Mouse (Mus musculus): ENCODE measurements around the gene Kifc3.

DNA sequence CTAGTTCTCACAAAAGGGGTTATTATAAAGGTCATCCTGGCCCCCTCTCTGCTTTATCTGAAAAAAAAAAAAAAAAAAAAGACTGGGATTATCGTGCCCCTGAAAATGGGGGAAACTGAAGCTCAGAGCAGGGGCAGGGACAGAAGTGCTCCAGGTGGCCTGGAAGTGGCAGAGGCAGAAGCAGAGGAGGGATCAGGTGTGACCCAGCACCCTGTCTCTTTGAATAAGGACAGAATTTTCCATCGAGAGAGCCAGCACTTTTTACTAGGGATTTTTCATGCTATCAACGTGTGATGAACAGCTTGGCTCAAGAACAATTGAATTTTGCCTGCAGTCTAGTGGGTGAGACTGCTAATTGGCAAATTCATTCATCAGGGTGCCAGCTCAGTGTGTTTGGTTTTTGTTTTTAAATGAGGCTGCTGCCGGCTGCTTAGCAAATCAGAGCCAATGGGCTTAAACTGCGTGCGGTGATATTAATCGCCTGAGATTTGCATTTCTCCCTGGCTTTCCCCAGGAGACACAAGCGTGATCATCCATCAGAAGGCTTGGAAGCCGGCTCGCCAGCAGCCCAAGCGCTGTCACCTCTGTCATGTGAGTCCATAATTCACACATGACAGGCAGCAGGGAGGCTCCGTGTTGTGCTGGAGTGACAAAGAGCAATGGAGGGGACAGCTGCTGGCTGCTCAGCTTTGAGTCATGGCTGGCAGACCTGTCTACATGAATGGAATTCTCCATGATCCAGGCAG lies 40.4 kb upstream of the Kifc3 start:
- no peak for TF ChIP-seq NANOG (IDR thresholded peaks at IDR 0.05; ENCODE audit: borderline replicate concordance, low read length)
- no peak for TF ChIP-seq CTCF (conservative IDR thresholded peaks at IDR 0.05; ENCODE audit: low read length)
